Mouse (Mus musculus): ENCODE data around the gene Apol6. TPM values are rescaled to one million over a fixed set of nuclear protein-coding genes. Genes with fewer than 3 reads are reported as not detected.

Gene Apol6
- polyA plus RNA-seq, 1 experiment from 2014 or later, result 0.25 TPM

GRCm38 (mm10) chr15:77081454-77081853 lies 36.9 kb downstream of the Apol6 start:
- no peak overlapping the region for H3K27ac ChIP-seq (replicated peaks)
- ATAC-seq (ENCODE audit: low FRiP score, low TSS enrichment), result no peak
- H3K9ac ChIP-seq (ENCODE audit: low read length), result no peak overlapping the region
- whole genome bisulfite sequencing, result 79% methylated on average over 5 of the region's 5 CpGs
- H3K9me3 ChIP-seq (ENCODE audit: control insufficient read depth, low read length), result no peaks in the 10 kb centered on the region
- peaks cover 18% of the 10 kb centered on the region for H3K36me3 ChIP-seq (ENCODE audit: control insufficient read depth, insufficient read depth, low read length)
- TF ChIP-seq CTCF (IDR thresholded peaks at IDR 0.05; ENCODE audit: low read depth) (peak; percentile 38; the same call in 1 of the 2 replicates), EP300 (optimal IDR thresholded peaks at IDR 0.05) (no peak)
- H3K27me3 ChIP-seq (ENCODE audit: control insufficient read depth, insufficient read depth, low read length), result no peaks in the 10 kb centered on the region
- H3K4me1 ChIP-seq (replicated peaks; ENCODE audit: control insufficient read depth, insufficient read depth), result no peaks in the 10 kb centered on the region
- H3K4me3 ChIP-seq (ENCODE audit: low read depth, low read length), result no peak overlapping the region
- no peak for DNase-seq (ENCODE audit: low spot score)
- H3K4me2 ChIP-seq (replicated peaks; ENCODE audit: low read depth), result no peak overlapping the region

- no peak for DNase-seq (ENCODE audit: low spot score)
These were observed 41.3 kb downstream of the Apol6 start for GRCm38 (mm10) chr15:77085818-77086217.

GRCm38 (mm10) chr15:77086488-77086887 lies 42.0 kb downstream of the Apol6 start:
- no peak for TF ChIP-seq EP300 (optimal IDR thresholded peaks at IDR 0.05)
- TF ChIP-seq CTCF (IDR thresholded peaks at IDR 0.05; ENCODE audit: low read depth), result no peak
- Histone ChIP-seq H3K27ac (replicated peaks) (no peak overlapping the region), H3K36me3 (ENCODE audit: control insufficient read depth, insufficient read depth, low read length) (peaks cover 10% of the 10 kb centered on the region), H3K4me3 (ENCODE audit: low read depth, low read length) (no peak overlapping the region), H3K4me2 (replicated peaks; ENCODE audit: low read depth) (no peak overlapping the region), H3K27me3 (ENCODE audit: control insufficient read depth, insufficient read depth, low read length) (no peaks in the 10 kb centered on the region), H3K4me1 (replicated peaks; ENCODE audit: control insufficient read depth, insufficient read depth) (no peaks in the 10 kb centered on the region), H3K9me3 (ENCODE audit: control insufficient read depth, low read length) (no peaks in the 10 kb centered on the region), H3K9ac (ENCODE audit: low read length) (no peak overlapping the region)
- WGBS, result 89% methylated on average over 1 of the region's 1 CpGs
- DNase-seq (ENCODE audit: low spot score), result no peak
- ATAC-seq (ENCODE audit: low FRiP score, low TSS enrichment), result no peak

More at GRCm38 (mm10) chr15:77085818-77086217, 41.3 kb downstream of the Apol6 start:
- no peak for ATAC-seq (ENCODE audit: low FRiP score, low TSS enrichment)
- peaks cover 12% of the 10 kb centered on the region for H3K36me3 ChIP-seq (ENCODE audit: control insufficient read depth, insufficient read depth, low read length)
- H3K4me2 ChIP-seq (replicated peaks; ENCODE audit: low read depth), result no peak overlapping the region
- no peaks in the 10 kb centered on the region for H3K4me1 ChIP-seq (replicated peaks; ENCODE audit: control insufficient read depth, insufficient read depth)
- no peaks in the 10 kb centered on the region for H3K9me3 ChIP-seq (ENCODE audit: control insufficient read depth, low read length)
- no peak overlapping the region for H3K9ac ChIP-seq (ENCODE audit: low read length)
- H3K27me3 ChIP-seq (ENCODE audit: control insufficient read depth, insufficient read depth, low read length), result no peaks in the 10 kb centered on the region
- no peak overlapping the region for H3K27ac ChIP-seq (replicated peaks)
- no peak overlapping the region for H3K4me3 ChIP-seq (ENCODE audit: low read depth, low read length)
- TF ChIP-seq CTCF (IDR thresholded peaks at IDR 0.05; ENCODE audit: low read depth), result no peak
- no peak for TF ChIP-seq EP300 (optimal IDR thresholded peaks at IDR 0.05)
- WGBS, result 84% methylated on average over 7 of the region's 7 CpGs

DNA sequence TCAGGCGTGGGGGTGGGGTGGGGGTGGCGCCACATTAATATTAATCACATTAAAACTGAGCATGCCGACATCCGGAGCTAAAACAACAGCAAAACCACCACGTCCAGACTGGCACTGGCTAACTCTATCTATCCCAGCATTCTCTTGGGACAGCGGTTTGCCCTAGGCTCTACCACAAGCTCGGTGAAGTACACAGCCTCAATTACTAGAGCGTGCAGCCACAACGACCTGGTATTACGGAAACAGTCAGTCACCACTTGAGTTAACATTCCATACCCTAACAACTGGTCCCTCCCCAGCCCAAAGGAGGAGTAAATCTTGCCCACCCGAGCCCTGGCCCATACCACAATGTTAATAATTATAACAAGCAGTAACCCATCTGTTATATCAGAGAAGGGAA lies 44.7 kb downstream of the Apol6 start:
- H3K27ac ChIP-seq (replicated peaks), result no peak overlapping the region
- H3K9me3 ChIP-seq (ENCODE audit: control insufficient read depth, low read length), result no peaks in the 10 kb centered on the region
- no peak overlapping the region for H3K9ac ChIP-seq (ENCODE audit: low read length)
- 70% methylated on average over 11 of the region's 11 CpGs for WGBS
- peaks cover 3% of the 10 kb centered on the region for H3K36me3 ChIP-seq (ENCODE audit: control insufficient read depth, insufficient read depth, low read length)
- no peak for DNase-seq (ENCODE audit: low spot score)
- no peaks in the 10 kb centered on the region for H3K27me3 ChIP-seq (ENCODE audit: control insufficient read depth, insufficient read depth, low read length)
- no peak overlapping the region for H3K4me2 ChIP-seq (replicated peaks; ENCODE audit: low read depth)
- ATAC-seq (ENCODE audit: low FRiP score, low TSS enrichment), result no peak
- H3K4me1 ChIP-seq (replicated peaks; ENCODE audit: control insufficient read depth, insufficient read depth), result no peaks in the 10 kb centered on the region
- no peak overlapping the region for H3K4me3 ChIP-seq (ENCODE audit: low read depth, low read length)
- no peak for TF ChIP-seq EP300 (optimal IDR thresholded peaks at IDR 0.05)
- TF ChIP-seq CTCF (IDR thresholded peaks at IDR 0.05; ENCODE audit: low read depth), result no peak

GRCm38 (mm10) chr15:77090531-77090930 lies 46.0 kb downstream of the Apol6 start:
- 64% methylated on average over 5 of the region's 5 CpGs for WGBS
- TF ChIP-seq EP300 (optimal IDR thresholded peaks at IDR 0.05) (no peak), CTCF (IDR thresholded peaks at IDR 0.05; ENCODE audit: low read depth) (no peak)

GRCm38 (mm10) chr15:77091394-77091793 lies 46.9 kb downstream of the Apol6 start:
- TF ChIP-seq CTCF (IDR thresholded peaks at IDR 0.05; ENCODE audit: low read depth), result no peak
- TF ChIP-seq EP300 (optimal IDR thresholded peaks at IDR 0.05), result no peak
- Histone ChIP-seq H3K9me3 (ENCODE audit: control insufficient read depth, low read length) (no peaks in the 10 kb centered on the region), H3K27me3 (ENCODE audit: control insufficient read depth, insufficient read depth, low read length) (no peaks in the 10 kb centered on the region), H3K27ac (replicated peaks) (no peak overlapping the region), H3K4me3 (ENCODE audit: low read depth, low read length) (no peak overlapping the region), H3K9ac (ENCODE audit: low read length) (no peak overlapping the region), H3K36me3 (ENCODE audit: control insufficient read depth, insufficient read depth, low read length) (peaks cover 3% of the 10 kb centered on the region), H3K4me2 (replicated peaks; ENCODE audit: low read depth) (no peak overlapping the region), H3K4me1 (replicated peaks; ENCODE audit: control insufficient read depth, insufficient read depth) (no peaks in the 10 kb centered on the region)
- WGBS, result 73% methylated on average over 4 of the region's 4 CpGs
- no peak for ATAC-seq (ENCODE audit: low FRiP score, low TSS enrichment)
- DNase-seq (ENCODE audit: low spot score), result no peak

More at GRCm38 (mm10) chr15:77090531-77090930, 46.0 kb downstream of the Apol6 start:
- Histone ChIP-seq H3K36me3 (ENCODE audit: control insufficient read depth, insufficient read depth, low read length) (peaks cover 3% of the 10 kb centered on the region), H3K9ac (ENCODE audit: low read length) (no peak overlapping the region), H3K27me3 (ENCODE audit: control insufficient read depth, insufficient read depth, low read length) (no peaks in the 10 kb centered on the region), H3K4me3 (ENCODE audit: low read depth, low read length) (no peak overlapping the region), H3K4me2 (replicated peaks; ENCODE audit: low read depth) (no peak overlapping the region), H3K9me3 (ENCODE audit: control insufficient read depth, low read length) (no peaks in the 10 kb centered on the region), H3K4me1 (replicated peaks; ENCODE audit: control insufficient read depth, insufficient read depth) (no peaks in the 10 kb centered on the region), H3K27ac (replicated peaks) (no peak overlapping the region)
- ATAC-seq (ENCODE audit: low FRiP score, low TSS enrichment), result no peak
- DNase-seq (ENCODE audit: low spot score), result no peak
